Mouse (Mus musculus) E14TG2a.4 (cell line): ENCODE measurements at regions not wholly inside any gene's neighbourhood (a gene's known extent, or its start where the extent isn't known, plus 50 kb on each side); places are given as distances from the start of the nearest gene placed in this dataset.

Experiments
- CTCF ChIP-seq: conservative IDR thresholded peaks from 2 replicates; pipeline ENCODE4 v1.5.1; 2014; ENCODE audit warnings: low read length
- NANOG ChIP-seq: IDR thresholded peaks from 2 replicates; pipeline ENCODE4 v1.6.1; 2014; ENCODE audit warnings: borderline replicate concordance, low read length, mixed read lengths
- POU5F1 ChIP-seq: IDR thresholded peaks from 2 replicates; pipeline ENCODE4 v1.6.1; 2014; ENCODE audit warnings: low read length, borderline replicate concordance

GRCm38 (mm10) chr9:27658001-27658400, 132.6 kb upstream of the Opcml start:
- no peak for TF ChIP-seq CTCF
- no peak for TF ChIP-seq POU5F1
- no peak for TF ChIP-seq NANOG
